Mouse (Mus musculus) naive thymus-derived CD4-positive, alpha-beta T cell, adult 2 months (primary cell): ENCODE data around the gene Rplp0.
"Not testable (repeated sequence)": the region's sequence is repeated elsewhere in the genome, so short reads cannot be mapped to it uniquely, and the experiment has no call there.

Experiments
- DNase-seq: peaks from one replicate; pipeline ENCODE4 v3.0.0-alpha.2; 2011; ENCODE audit warnings: low read depth

Rplp0 gene

GRCm38 (mm10) chr5:115551386-115551785, 7.9 kb upstream of the Rplp0 start:
- DNase-seq: no peak

GRCm38 (mm10) chr5:115551799-115552198, 7.5 kb upstream of the Rplp0 start:
- no peak for DNase-seq

- no peak for DNase-seq
Observed at GRCm38 (mm10) chr5:115553801-115554420, 5.4 kb upstream of the Rplp0 start.

GRCm38 (mm10) chr5:115554536-115555291, 4.6 kb upstream of the Rplp0 start:
- DNase-seq: no peak

- peak; percentile 85 for DNase-seq
Observed at GRCm38 (mm10) chr5:115556217-115556616, 3.0 kb upstream of the Rplp0 start.

- no peak for DNase-seq
Observed at GRCm38 (mm10) chr5:115558182-115558794, 979 bp upstream of the Rplp0 start.

- no peak for DNase-seq
Observed at GRCm38 (mm10) chr5:115560336-115560905, 1.2 kb downstream of the Rplp0 start.

GRCm38 (mm10) chr5:115563771-115564585, 4.7 kb downstream of the Rplp0 start:
- DNase-seq: peak; percentile 30

GRCm38 (mm10) chr5:115564737-115565393, 5.6 kb downstream of the Rplp0 start, which contains the start of gene Gcn1l1:
Gene Gcn1l1, plus strand, starts transcription at chr5:115565254.
- DNase-seq: peak; percentile 73

- DNase-seq: no peak
Observed at GRCm38 (mm10) chr5:115565403-115565802, 6.1 kb downstream of the Rplp0 start.

GRCm38 (mm10) chr5:115568681-115569080, 9.4 kb downstream of the Rplp0 start:
- DNase-seq: no peak

- no peak for DNase-seq
Observed at GRCm38 (mm10) chr5:115569308-115569707, 10.0 kb downstream of the Rplp0 start.

- no peak for DNase-seq
Observed at GRCm38 (mm10) chr5:115569721-115570120, 10.5 kb downstream of the Rplp0 start.

- DNase-seq: no peak
Observed at GRCm38 (mm10) chr5:115571086-115571485, 11.8 kb downstream of the Rplp0 start.

GRCm38 (mm10) chr5:115572679-115573535, 13.6 kb downstream of the Rplp0 start:
- no peak for DNase-seq

- DNase-seq: no peak
Observed at GRCm38 (mm10) chr5:115574992-115575391, 15.7 kb downstream of the Rplp0 start.

GRCm38 (mm10) chr5:115577686-115578085, 18.4 kb downstream of the Rplp0 start:
- DNase-seq: not testable (repeated sequence)

- no peak for DNase-seq
Observed at GRCm38 (mm10) chr5:115578922-115579321, 19.7 kb downstream of the Rplp0 start.

GRCm38 (mm10) chr5:115579363-115579762, 20.1 kb downstream of the Rplp0 start:
- DNase-seq: no peak
